Mouse (Mus musculus) heart, postnatal 4 days (tissue): ENCODE measurements around the gene Rpl14. TPM values are rescaled to one million over a fixed set of nuclear protein-coding genes. Genes with fewer than 3 reads are reported as not detected.

Experiments used
- DNase-seq: peaks from one replicate; pipeline ENCODE4 v3.0.0; 2021
- total RNA-seq, 2 experiments: library from RNA; stranded (reverse); gene quantifications; 2 replicates each; pipeline ENCODE4 v1.2.3; 2021

The Rpl14 gene
- total RNA-seq, 2 experiments from 2014 or later = 434 to 461 TPM

GRCm38 (mm10) chr9:120614059-120614458 is 42.8 kb downstream of the Rpl14 start:
- DNase-seq = no peak

GRCm38 (mm10) chr9:120618101-120618500 is 46.9 kb downstream of the Rpl14 start:
- no peak for DNase-seq

- no peak for DNase-seq
Measured at GRCm38 (mm10) chr9:120619347-120619708, 48.1 kb downstream of the Rpl14 start.

GRCm38 (mm10) chr9:120619709-120620408 is 48.6 kb downstream of the Rpl14 start:
- DNase-seq = no peak

GRCm38 (mm10) chr9:120620409-120620745 is 49.1 kb downstream of the Rpl14 start:
- DNase-seq = no peak

Other genes starting within 250 kb of the Rpl14 start
- 10 to 100 TPM; 64.6 to 68.6 TPM for gene Eif1b, start 79.2 kb upstream of the Rpl14 start, total RNA-seq
- under 1 TPM; 0.07 to 0.09 TPM for gene Entpd3, start 31.6 kb upstream of the Rpl14 start, total RNA-seq